Mouse (Mus musculus) olfactory bulb, adult 2 months (tissue): ENCODE data around the gene Axdnd1.

Source experiments
- CTCF ChIP-seq: fragments of 200-500 bp; IDR thresholded peaks from 2 replicates; pipeline ENCODE4 v1.5.1; 2012; ENCODE audit warnings: low read depth, mild to moderate bottlenecking, low read length, moderate library complexity; ENCODE audit not compliant: insufficient read depth
- POLR2A ChIP-seq: fragments of 200-500 bp; IDR thresholded peaks from 2 replicates; pipeline ENCODE4 v1.6.1; 2012; ENCODE audit warnings: mild to moderate bottlenecking, low read depth, low read length, moderate library complexity; ENCODE audit not compliant: insufficient read depth

DNA sequence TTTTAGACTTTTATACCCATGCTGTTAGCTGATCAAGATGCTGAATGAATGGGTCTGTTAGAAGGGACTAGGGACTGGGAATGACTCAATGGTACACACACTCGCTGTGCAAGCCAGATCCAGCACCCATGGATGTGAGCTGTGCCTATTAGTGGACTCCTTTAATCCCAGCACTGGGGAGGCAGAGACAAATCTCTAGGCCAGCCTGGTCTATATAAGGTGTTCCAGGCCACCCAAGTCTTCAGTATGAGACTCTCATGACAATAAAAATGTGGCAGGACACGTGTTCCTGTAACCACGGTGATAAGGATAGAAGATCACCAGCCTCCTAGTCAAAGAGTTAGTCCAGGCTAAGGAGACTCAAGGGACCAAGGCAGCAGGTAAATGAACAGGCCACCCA is 3.1 kb upstream of the Axdnd1 start:
- TF ChIP-seq CTCF (no peak), POLR2A (no peak)
